Mouse (Mus musculus) T-helper 1 cell (primary cell): ENCODE measurements around the gene Olfr1410.

ENCODE experiments used
- in situ Hi-C: fragments of 300-600 bp; cut with MboI, MseI; formaldehyde crosslinking; loops from one replicate; pipeline ENCODE4 v1.15.1; 2025; ENCODE audit warnings: high pct_unique_total_duplicates

Olfr1410 gene

GRCm38 (mm10) chr1:92638736-92639135 is 33.2 kb downstream of the Olfr1410 start:
- in situ Hi-C loops, result no loop called here

DNA sequence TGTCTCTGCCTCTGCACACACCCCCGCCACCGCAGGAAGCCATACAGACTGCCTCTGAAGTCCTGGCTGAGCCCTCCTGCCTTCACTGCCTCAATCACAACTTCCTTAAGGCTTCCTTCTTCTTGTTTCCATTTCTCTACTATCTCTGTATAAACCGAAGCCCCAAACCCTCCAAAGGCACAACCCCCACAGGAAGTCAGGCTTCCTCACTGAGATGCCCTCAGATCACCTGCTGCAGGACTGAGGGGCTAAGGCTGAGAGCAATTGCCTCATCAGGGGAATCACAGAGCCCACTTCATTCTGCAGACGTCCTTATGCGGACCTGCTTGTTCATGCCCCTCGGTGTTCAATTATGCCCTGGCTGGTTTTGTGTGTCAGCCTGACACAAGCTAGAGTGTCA is 34.8 kb downstream of the Olfr1410 start:
- in situ Hi-C loops, result loop anchor here (5.0 to 10.0 kb wide), 2 partner anchors 168 to 1094 kb away; partner anchors contain the start of gene Ndufa10

GRCm38 (mm10) chr1:92641514-92642272 is 36.1 kb downstream of the Olfr1410 start, which contains the start of gene Cops9:
Cops9 (minus strand) TSS chr1:92641985.
- in situ Hi-C loops, result loop anchor here (5.0 to 10.0 kb wide), 2 partner anchors 169 to 1093 kb away; partner anchors contain the start of gene Ndufa10

DNA sequence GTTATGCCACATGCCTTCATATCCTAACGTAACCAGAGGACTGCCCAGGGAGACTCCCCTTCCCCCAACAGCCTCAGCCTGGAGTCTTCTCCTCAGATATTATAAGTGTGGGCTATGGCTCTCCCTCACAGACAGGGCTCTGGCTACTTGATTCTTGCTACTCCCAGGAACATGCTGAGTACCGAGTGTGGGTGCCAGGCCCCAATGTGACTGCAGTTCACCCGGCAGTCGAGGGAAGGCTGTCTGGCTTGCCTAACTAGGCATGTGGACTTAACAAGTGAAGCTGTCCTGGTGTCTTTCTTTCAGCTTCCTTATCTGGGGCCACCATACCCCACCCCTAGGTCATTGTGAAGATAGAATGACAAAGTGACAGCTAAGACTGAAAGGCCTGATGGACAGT is 38.1 kb downstream of the Olfr1410 start:
- in situ Hi-C loops, result loop anchor here (5.0 to 10.0 kb wide), 2 partner anchors 171 to 1091 kb away; partner anchors contain the start of gene Ndufa10

GRCm38 (mm10) chr1:92644916-92645315 is 39.3 kb downstream of the Olfr1410 start:
- in situ Hi-C loops, result loop anchor here (5.0 to 10.0 kb wide), 2 partner anchors 173 to 1090 kb away; partner anchors contain the start of gene Ndufa10

DNA sequence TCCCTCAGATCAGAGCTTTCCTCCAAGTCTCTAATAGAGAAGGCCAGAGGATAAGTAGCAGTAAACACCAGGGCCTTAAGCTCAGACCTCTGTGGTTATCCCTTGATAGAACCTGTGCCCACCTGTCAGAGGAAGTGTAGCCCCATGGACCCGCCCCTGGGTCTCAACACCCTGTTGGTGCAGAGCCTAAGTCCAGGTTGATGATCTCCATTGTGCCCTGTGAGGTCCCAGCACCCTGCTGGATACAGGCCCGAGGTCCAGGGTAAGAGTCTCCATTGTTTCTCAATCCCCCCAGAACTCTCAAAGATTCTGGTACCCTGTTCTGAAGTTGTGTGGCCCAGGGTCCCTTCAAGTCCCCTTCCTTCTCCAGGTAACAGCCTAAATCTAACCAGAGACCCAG is 40.5 kb downstream of the Olfr1410 start:
- in situ Hi-C loops, result loop anchor here (10.0 kb wide), 1 partner anchor 1089 kb away; no protein-coding TSS in a partner anchor

GRCm38 (mm10) chr1:92646601-92647000 is 41.0 kb downstream of the Olfr1410 start:
- in situ Hi-C loops, result loop anchor here (10.0 kb wide), 1 partner anchor 1088 kb away; no protein-coding TSS in a partner anchor

DNA sequence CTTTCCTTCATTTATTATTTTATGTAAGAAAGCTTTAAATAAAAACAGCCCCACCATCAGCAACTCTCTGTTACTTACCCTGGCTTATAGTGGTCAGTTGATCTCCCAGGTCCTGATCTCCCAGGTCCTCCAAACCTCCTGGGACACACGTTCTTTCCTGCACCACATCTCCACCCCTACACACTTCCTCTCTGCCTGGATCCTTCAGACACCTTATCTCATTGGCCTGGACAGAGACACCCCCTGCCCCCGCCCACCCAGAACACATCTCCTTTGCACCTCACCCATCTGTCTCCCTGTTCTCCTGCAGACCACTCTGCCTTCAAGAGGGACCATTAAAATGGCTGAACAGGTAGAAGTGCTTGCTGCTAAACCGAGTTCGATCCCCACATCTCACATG is 41.4 kb downstream of the Olfr1410 start:
- in situ Hi-C loops, result loop anchor here (10.0 kb wide), 1 partner anchor 1088 kb away; no protein-coding TSS in a partner anchor

GRCm38 (mm10) chr1:92647752-92648151 is 42.2 kb downstream of the Olfr1410 start:
- in situ Hi-C loops, result loop anchor here (10.0 kb wide), 1 partner anchor 1087 kb away; no protein-coding TSS in a partner anchor

- in situ Hi-C loops, result loop anchor here (10.0 kb wide), 1 partner anchor 1087 kb away; no protein-coding TSS in a partner anchor
Observed at GRCm38 (mm10) chr1:92648197-92648596, 42.6 kb downstream of the Olfr1410 start.

- in situ Hi-C loops, result loop anchor here (10.0 kb wide), 1 partner anchor 1086 kb away; no protein-coding TSS in a partner anchor
Observed at GRCm38 (mm10) chr1:92648673-92649072, 43.1 kb downstream of the Olfr1410 start, which contains the start of gene Otos. Otos (minus strand) TSS chr1:92648841.

DNA sequence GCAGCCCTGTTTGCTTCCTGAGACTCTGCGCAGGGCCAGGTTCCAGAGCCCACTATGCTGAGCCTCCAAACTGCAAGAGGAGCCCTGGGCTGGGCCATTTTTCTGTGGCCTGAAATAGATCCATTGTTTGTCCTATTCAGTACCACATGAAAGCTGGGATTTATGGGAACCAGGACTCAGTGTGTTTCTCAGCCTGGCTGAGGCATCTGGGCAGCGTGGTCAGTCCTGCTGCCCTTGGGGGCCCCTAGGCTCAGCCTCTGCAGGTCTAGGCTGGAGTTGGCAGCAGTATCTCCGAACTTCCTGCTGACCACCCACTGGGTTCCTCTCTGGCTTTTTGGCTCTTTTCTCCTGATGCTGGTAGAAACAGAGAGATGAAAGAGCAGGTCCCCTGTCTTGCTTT is 45.9 kb downstream of the Olfr1410 start:
- in situ Hi-C loops, result no loop called here

- in situ Hi-C loops, result no loop called here
Observed at GRCm38 (mm10) chr1:92653179-92653578, 47.6 kb downstream of the Olfr1410 start.

GRCm38 (mm10) chr1:92654676-92655075 is 49.1 kb downstream of the Olfr1410 start:
- in situ Hi-C loops, result no loop called here

DNA sequence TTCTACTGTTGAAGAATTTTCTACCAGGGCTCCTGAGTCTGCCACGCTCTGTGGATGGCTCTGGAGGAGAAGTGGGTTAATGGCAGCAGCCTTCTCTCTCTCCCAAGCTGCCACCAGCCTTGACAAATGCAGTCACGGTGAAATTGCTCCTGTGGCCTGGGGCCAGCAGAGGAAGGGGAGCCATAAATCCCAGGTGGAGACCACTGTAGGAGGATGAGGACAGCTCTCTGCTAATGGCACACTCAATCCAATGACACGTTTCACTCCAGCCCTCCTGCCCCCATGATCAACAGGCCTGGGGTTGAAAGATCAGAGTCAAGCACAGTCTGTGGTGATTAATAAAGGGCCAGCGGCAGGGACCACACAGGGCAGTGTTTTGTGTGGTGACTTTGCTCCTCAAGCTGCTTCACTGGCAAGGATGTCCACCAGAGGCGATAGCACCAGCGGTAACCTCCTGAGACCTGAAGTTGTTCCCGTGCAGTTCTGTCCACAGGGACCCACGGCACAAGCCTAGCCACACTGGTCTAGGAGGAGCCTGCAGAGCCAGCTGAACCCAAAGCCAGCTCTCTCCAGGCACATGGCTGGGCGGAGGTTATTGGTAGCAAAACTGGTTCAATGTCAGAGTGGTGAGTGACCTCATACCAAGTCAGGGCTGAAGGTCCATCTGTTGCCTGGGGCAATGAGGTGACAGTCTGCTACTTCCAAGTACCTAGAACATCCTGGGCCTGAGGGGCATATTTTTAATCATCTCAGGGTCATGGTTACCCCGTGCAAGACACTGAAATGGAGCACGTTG is 51.6 kb downstream of the Olfr1410 start:
- in situ Hi-C loops, result no loop called here

DNA sequence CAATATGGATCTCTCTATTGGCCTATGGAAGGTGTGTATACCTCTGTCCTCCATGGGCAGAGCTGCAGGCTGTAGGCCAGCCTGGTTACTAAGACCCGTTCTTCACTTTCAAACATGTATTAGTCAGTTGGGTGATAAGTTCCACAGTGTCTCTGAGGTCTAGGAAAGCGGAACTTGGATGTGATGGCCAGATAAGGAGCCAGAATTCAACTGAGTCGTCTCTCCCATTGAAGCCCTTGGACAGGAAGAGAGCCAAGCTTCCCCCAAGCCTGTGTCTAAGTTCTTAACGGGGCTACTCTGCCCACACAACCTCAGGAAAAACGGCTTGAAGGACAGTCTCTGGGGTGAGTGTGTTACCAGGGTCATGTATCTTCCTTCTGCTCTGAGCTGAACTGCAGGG is 53.8 kb downstream of the Olfr1410 start:
- in situ Hi-C loops, result no loop called here
